Mouse (Mus musculus) stomach, postnatal 0 days (tissue): ENCODE measurements at regions not wholly inside any gene's neighbourhood (a gene's known extent, or its start where the extent isn't known, plus 50 kb on each side); places are given as distances from the start of the nearest gene placed in this dataset.
"Not testable (repeated sequence)": the region's sequence is repeated elsewhere in the genome, so short reads cannot be mapped to it uniquely, and the experiment has no call there.

Experiments
- CTCF ChIP-seq: IDR thresholded peaks from 2 replicates; pipeline ENCODE4 v1.5.1; 2016; ENCODE audit warnings: antibody characterized with exemption, low read depth, mild to moderate bottlenecking, moderate library complexity
- EP300 ChIP-seq: optimal IDR thresholded peaks from 2 replicates; pipeline ENCODE3; 2016; ENCODE audit warnings: antibody characterized with exemption

GRCm38 (mm10) chr13:39392151-39392550, 431.5 kb upstream of the Slc35b3 start:
- TF ChIP-seq CTCF, EP300: not testable (repeated sequence)
